Mouse (Mus musculus) activated CD4-positive, CD25-positive, alpha-beta regulatory T cell, adult 9 weeks (primary cell): ENCODE data around the gene Dlk2. TPM values are rescaled to one million over a fixed set of nuclear protein-coding genes. Genes with fewer than 3 reads are reported as not detected.

Experiments
- polyA plus RNA-seq: library from polyadenylated mRNA; unstranded; fragments of 100-300 nt; shearing (Covaris generic); gene quantifications from one replicate; pipeline ENCODE4 v1.2.1, GENCODE M21; 2017

The Dlk2 gene
- polyA plus RNA-seq: not detected

DNA sequence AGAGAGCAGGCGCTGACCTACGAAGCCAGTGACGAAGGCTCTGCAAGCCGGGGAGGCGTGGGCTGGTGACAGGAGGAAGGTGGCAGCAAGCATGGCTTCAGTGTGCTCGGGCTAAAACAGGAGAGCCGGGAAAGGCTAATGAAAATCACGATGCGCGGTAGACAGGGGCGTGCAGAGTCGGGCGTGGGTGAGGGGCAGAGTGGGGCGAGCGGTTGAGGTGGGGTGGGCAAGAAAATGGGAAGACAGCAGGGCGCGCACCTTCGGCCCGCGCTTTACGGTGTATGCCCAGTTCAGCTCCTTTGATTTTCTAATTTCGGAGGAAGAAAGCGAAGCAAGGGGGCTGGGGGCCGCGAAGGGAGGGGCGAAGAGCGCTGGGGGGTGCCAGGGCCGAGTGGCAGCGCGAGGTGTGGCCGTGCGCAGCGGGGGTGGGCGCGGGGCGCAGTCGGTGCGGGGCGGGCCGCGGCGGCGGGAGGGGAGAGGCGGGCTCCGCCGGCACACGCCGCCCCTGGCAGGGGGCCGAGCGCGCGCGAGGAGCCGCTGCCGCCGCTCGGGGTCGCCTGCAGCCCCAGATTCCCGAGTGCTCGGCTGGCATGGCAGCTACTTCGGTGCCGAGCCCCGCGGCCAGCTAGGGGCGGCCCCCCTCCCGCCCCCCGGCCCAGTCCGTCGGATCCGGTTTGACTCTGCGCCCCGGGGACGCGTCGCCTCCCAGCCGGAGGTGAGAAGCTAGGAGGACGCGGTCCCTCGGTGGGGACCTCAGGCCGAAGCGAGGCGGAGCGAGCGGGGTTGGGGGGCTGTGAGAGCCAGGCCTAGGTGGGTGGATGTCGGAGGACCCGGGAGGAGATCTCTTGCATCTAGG is at the start of gene Dlk2:
Gene Dlk2 (plus strand): TSS at position 58 of the 856 bp plus-strand sequence.

GRCm38 (mm10) chr17:46247512-46248188 is 49.6 kb upstream of the Dlk2 start, which contains the start of the genes Polr1c and Yipf3:
Gene Polr1c (minus strand): TSS chr17:46248054.
Gene Yipf3 (plus strand): TSS chr17:46248080.

DNA sequence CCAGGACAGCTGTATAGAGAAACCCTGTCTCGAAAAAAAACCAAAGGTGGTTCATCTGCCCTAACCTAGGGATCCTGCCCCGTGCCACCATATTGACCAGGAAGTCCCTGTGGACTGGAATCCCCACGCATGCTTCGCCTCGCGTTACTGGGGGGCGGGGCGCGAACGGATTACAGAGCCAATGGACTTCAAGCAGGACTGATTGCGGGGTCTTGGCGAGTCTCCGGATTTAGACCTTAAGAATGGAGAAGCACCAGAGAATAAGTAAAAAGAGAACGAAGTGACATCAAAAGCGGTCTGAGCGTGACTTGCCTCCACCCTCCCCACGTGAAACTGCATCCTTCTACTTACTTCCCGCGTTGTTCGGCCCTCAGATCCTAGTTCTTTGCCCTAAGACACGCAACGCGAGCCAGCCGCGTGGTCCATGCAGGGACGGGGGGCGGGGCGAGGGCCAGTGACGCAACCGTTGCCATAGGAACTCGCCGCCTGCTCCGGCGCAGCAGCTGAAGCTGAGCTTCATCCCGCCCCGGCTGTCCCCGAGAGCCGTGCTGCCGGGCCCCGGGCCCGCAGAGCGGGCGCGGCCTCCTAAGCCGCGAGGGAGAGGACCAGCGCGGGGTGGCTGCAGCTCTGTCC is 43.7 kb upstream of the Dlk2 start, which contains the start of gene Lrrc73:
Gene Lrrc73 (plus strand): TSS at position 80 of the 633 bp plus-strand sequence.

GRCm38 (mm10) chr17:46282483-46283123 is 14.6 kb upstream of the Dlk2 start, which contains the start of gene Tjap1:
Gene Tjap1 (minus strand): TSS chr17:46283026.

DNA sequence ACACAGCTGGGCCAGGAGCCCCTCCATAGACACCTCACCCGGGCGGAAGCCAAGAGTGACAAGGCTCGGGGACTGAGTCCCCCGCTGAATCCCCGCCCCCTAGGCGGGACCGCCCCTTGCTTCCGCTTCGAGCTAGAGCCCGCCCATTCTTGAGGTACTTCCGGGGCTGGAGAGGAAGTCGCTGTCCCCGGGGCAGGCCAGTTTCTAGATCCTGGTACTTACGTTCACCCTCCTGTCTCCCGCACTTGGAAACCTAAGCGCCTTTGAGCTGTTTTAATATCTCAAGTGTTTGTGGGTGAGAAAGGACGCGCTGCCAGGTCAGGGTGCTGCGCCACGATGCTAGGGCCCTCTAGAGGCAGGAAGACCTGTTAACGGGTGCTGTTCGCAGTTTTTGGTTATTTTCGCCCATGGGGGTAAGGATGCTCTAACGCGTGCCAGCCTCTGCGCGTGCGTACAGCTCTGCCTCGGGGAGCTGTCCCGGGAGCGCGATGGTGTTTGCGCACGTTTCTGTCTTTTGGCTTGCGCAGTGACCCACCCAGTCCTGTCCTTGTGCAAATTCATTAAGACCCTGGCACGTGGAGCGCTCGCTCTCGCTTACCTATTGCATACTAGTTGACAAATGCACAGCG is 30.8 kb downstream of the Dlk2 start, which contains the start of gene Abcc10:
Gene Abcc10 (minus strand): TSS at position 447 of the 629 bp plus-strand sequence.

Other genes starting within 250 kb of the Dlk2 start
- gene Mrps18a, start 186.4 kb upstream of the Dlk2 start, polyA plus RNA-seq: 100 TPM
- 1.9 TPM for gene Rsph9, start 153.2 kb upstream of the Dlk2 start, polyA plus RNA-seq
- 62.9 TPM for gene Mad2l1bp, start 143.9 kb upstream of the Dlk2 start, polyA plus RNA-seq
- gene Gtpbp2, start 136.4 kb upstream of the Dlk2 start, polyA plus RNA-seq: 93.2 TPM
- 7.9 TPM for gene Polh, start 94.8 kb upstream of the Dlk2 start, polyA plus RNA-seq
- gene Xpo5, start 94.6 kb upstream of the Dlk2 start, polyA plus RNA-seq: 52.0 TPM
- gene Polr1c, start 49.4 kb upstream of the Dlk2 start, polyA plus RNA-seq: 72.9 TPM
- gene Yipf3, start 49.3 kb upstream of the Dlk2 start, polyA plus RNA-seq: 188 TPM
- 0.13 TPM for gene Lrrc73, start 43.9 kb upstream of the Dlk2 start, polyA plus RNA-seq
- gene Tjap1, start 14.4 kb upstream of the Dlk2 start, polyA plus RNA-seq: 29.3 TPM
- 8.0 TPM for gene Abcc10, start 30.9 kb downstream of the Dlk2 start, polyA plus RNA-seq
- 1.1 TPM for gene Zfp318, start 86.3 kb downstream of the Dlk2 start, polyA plus RNA-seq
- not detected for gene Crip3, start 131.5 kb downstream of the Dlk2 start, polyA plus RNA-seq
- gene Slc22a7, start 141.0 kb downstream of the Dlk2 start, polyA plus RNA-seq: not detected
- 0.15 TPM for gene Ttbk1, start 190.3 kb downstream of the Dlk2 start, polyA plus RNA-seq
- 8.3 TPM for gene Dnph1, start 199.3 kb downstream of the Dlk2 start, polyA plus RNA-seq
- 9.2 TPM for gene Cul9, start 249.0 kb downstream of the Dlk2 start, polyA plus RNA-seq